Mouse (Mus musculus): Measurements from ENCODE around the gene Osbpl9. TPM values are rescaled to one million over a fixed set of nuclear protein-coding genes. Genes with fewer than 3 reads are reported as not detected.

Gene Osbpl9
- total and polyA plus RNA-seq, 3 experiments: 55.5 to 73.5 (median 59.2) TPM

DNA sequence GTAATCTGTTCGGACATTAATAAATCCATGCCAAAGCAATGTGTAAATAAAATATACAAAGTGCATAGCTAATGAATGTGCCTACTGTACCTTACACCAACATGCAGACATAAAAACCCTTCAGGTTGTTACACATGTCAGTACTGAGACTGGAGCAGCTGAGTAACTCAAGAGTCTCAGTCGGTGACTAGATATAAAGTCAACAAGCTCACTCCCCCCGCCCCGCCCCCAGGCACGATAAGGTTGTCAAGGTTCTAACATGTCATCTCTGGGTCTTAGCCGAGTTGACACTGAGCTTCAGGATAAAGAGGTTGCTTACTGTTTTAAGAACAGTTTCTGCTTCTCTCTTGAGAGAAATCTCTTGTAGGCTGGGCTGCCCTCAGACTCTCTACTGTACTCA, 112.1 kb downstream of the Osbpl9 start:
- no peaks in the 10 kb centered on the region for H3K9me3 ChIP-seq (replicated peaks; ENCODE audit: low read length)
- no peak overlapping the region for H3K4me3 ChIP-seq (replicated peaks in 1 of 3; ENCODE audit: low read depth in 2 of 3, low read length in 2 of 3, poor library complexity in 1 of 3)
- no peak overlapping the region for H3K4me2 ChIP-seq (ENCODE audit: insufficient read depth, low read depth, poor library complexity, severe bottlenecking)
- H3K27me3 ChIP-seq (replicated peaks): no peaks in the 10 kb centered on the region
- no peak overlapping the region for H3K27ac ChIP-seq (ENCODE audit: insufficient read depth, low read depth)
- dilution Hi-C loops (cut with MboI; ENCODE audit: extremely low pct_ligation_motif_present, extremely low pct_unique_long_range_greater_than_20kb, low sequenced_read_pairs) (no loop called here), in situ Hi-C loops (cut with MboI; ENCODE audit: low pct_ligation_motif_present, low pct_unique_long_range_greater_than_20kb, low sequenced_read_pairs) (no loop called here)
- H3K79me2 ChIP-seq (replicated peaks; ENCODE audit: control insufficient read depth, extremely low read depth, insufficient read depth, poor library complexity, severe bottlenecking): no peaks in the 10 kb centered on the region
- peaks cover 19 to 59% of the 10 kb centered on the region in 2 experiments for H3K36me3 ChIP-seq (replicated peaks in 1 of 2; ENCODE audit: control insufficient read depth in 1 of 2, insufficient read depth in 1 of 2, low read length in 1 of 2)
- TF ChIP-seq RAD21 (IDR thresholded peaks at IDR 0.05; ENCODE audit: low read depth, low read length) (no peak), KAT2A (IDR thresholded peaks at IDR 0.05; ENCODE audit: insufficient replicate concordance, low read length) (no peak), ZKSCAN1 (IDR thresholded peaks at IDR 0.05; ENCODE audit: borderline replicate concordance, low read depth, low read length) (no peak), POLR2AphosphoS2 (IDR thresholded peaks at IDR 0.05; ENCODE audit: low read depth, low read length) (no peak), CTCF (conservative IDR thresholded peaks at IDR 0.05 in 1 of 2, IDR thresholded peaks at IDR 0.05 in 1 of 2; ENCODE audit: low read depth in 2 of 2, low read length in 2 of 2) (no peak), RCOR1 (conservative IDR thresholded peaks at IDR 0.05; ENCODE audit: low read depth, low read length) (no peak), IRF4 (IDR thresholded peaks at IDR 0.05; ENCODE audit: low read depth, low read length) (no peak), TBP (conservative IDR thresholded peaks at IDR 0.05; ENCODE audit: low read depth, low read length) (no peak), POLR2A (IDR thresholded peaks at IDR 0.05; ENCODE audit: low read depth, low read length) (no peak)
- DNase-seq (ENCODE audit: extremely low read depth): no peak
- no peaks in the 10 kb centered on the region for H3K4me1 ChIP-seq (ENCODE audit: control insufficient read depth in 1 of 2, insufficient read depth in 2 of 2)
- H3K9ac ChIP-seq (ENCODE audit: insufficient read depth, low read depth): no peak overlapping the region

DNA sequence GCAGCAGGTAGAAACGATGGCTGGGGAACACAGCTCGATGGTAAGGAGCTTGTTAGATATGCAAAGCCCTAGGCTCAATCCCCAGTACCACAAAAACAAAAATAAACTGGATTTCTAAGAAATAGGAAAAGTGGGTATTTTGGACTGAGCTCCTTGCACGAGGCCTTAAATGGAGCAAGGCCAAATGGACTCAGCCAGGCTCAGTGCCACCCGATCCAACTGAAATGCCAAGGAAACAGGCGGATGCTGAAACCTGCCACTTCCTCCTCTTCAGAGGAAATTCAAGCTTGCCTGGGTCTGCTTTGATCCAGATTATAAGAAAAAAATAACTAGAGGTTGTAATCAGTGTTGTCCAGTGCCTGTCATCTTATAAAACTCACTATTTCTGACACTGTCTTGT, 112.9 kb downstream of the Osbpl9 start:
- no peak for DNase-seq (ENCODE audit: extremely low read depth)
- Histone ChIP-seq H3K27me3 (replicated peaks) (no peaks in the 10 kb centered on the region), H3K79me2 (replicated peaks; ENCODE audit: control insufficient read depth, extremely low read depth, insufficient read depth, poor library complexity, severe bottlenecking) (no peaks in the 10 kb centered on the region), H3K36me3 (replicated peaks in 1 of 2; ENCODE audit: control insufficient read depth in 1 of 2, insufficient read depth in 1 of 2, low read length in 1 of 2) (peaks cover 15 to 54% of the 10 kb centered on the region in 2 experiments), H3K4me1 (ENCODE audit: control insufficient read depth in 1 of 2, insufficient read depth in 2 of 2) (no peaks in the 10 kb centered on the region), H3K4me2 (ENCODE audit: insufficient read depth, low read depth, poor library complexity, severe bottlenecking) (no peak overlapping the region), H3K27ac (ENCODE audit: insufficient read depth, low read depth) (no peak overlapping the region), H3K4me3 (replicated peaks in 1 of 3; ENCODE audit: low read depth in 2 of 3, low read length in 2 of 3, poor library complexity in 1 of 3) (no peak overlapping the region), H3K9ac (ENCODE audit: insufficient read depth, low read depth) (no peak overlapping the region), H3K9me3 (replicated peaks; ENCODE audit: low read length) (no peaks in the 10 kb centered on the region)
- TF ChIP-seq JUN (IDR thresholded peaks at IDR 0.05; ENCODE audit: insufficient read depth, low read depth, low read length) (no peak), NRF1 (IDR thresholded peaks at IDR 0.05; ENCODE audit: low read depth, low read length) (no peak), ELF1 (IDR thresholded peaks at IDR 0.05; ENCODE audit: low read depth, low read length) (no peak), POLR2A (IDR thresholded peaks at IDR 0.05; ENCODE audit: low read depth, low read length) (no peak), HCFC1 (IDR thresholded peaks at IDR 0.05; ENCODE audit: low read depth, low read length) (no peak), ZNF384 (IDR thresholded peaks at IDR 0.05; ENCODE audit: low read depth, low read length) (no peak), E2F4 (IDR thresholded peaks at IDR 0.05; ENCODE audit: insufficient replicate concordance, low read depth, low read length) (no peak), POLR2AphosphoS2 (IDR thresholded peaks at IDR 0.05; ENCODE audit: low read depth, low read length) (no peak), ETS1 (conservative IDR thresholded peaks at IDR 0.05; ENCODE audit: low read depth, low read length) (no peak), TBP (conservative IDR thresholded peaks at IDR 0.05; ENCODE audit: low read depth, low read length) (no peak), KAT2A (IDR thresholded peaks at IDR 0.05; ENCODE audit: insufficient replicate concordance, low read length) (no peak), ZKSCAN1 (IDR thresholded peaks at IDR 0.05; ENCODE audit: borderline replicate concordance, low read depth, low read length) (no peak), USF2 (conservative IDR thresholded peaks at IDR 0.05; ENCODE audit: low read depth, low read length) (no peak), SMC3 (IDR thresholded peaks at IDR 0.05; ENCODE audit: low read depth, low read length) (no peak), BHLHE40 (IDR thresholded peaks at IDR 0.05; ENCODE audit: low read depth, low read length) (no peak), USF1 (IDR thresholded peaks at IDR 0.05; ENCODE audit: low read depth, low read length) (no peak), SIN3A (IDR thresholded peaks at IDR 0.05; ENCODE audit: low read length) (no peak), JUND (conservative IDR thresholded peaks at IDR 0.05; ENCODE audit: low read depth, low read length) (no peak), ZC3H11A (IDR thresholded peaks at IDR 0.05; ENCODE audit: low read depth, low read length) (no peak), PAX5 (IDR thresholded peaks at IDR 0.05; ENCODE audit: low read length) (no peak)
- dilution Hi-C loops (cut with MboI; ENCODE audit: extremely low pct_ligation_motif_present, extremely low pct_unique_long_range_greater_than_20kb, low sequenced_read_pairs) (no loop called here), in situ Hi-C loops (cut with MboI; ENCODE audit: low pct_ligation_motif_present, low pct_unique_long_range_greater_than_20kb, low sequenced_read_pairs) (no loop called here)

Data from CH12.LX (cell line).